Mouse (Mus musculus): ENCODE data around the gene Prkci. TPM values are rescaled to one million over a fixed set of nuclear protein-coding genes. Genes with fewer than 3 reads are reported as not detected.

The Prkci gene
- 33.7 and 38.5 TPM in 2 replicates for polyA plus RNA-seq (2015; fragmentation: Nextera tagmentation; extraction: Ambion mirVana)

DNA sequence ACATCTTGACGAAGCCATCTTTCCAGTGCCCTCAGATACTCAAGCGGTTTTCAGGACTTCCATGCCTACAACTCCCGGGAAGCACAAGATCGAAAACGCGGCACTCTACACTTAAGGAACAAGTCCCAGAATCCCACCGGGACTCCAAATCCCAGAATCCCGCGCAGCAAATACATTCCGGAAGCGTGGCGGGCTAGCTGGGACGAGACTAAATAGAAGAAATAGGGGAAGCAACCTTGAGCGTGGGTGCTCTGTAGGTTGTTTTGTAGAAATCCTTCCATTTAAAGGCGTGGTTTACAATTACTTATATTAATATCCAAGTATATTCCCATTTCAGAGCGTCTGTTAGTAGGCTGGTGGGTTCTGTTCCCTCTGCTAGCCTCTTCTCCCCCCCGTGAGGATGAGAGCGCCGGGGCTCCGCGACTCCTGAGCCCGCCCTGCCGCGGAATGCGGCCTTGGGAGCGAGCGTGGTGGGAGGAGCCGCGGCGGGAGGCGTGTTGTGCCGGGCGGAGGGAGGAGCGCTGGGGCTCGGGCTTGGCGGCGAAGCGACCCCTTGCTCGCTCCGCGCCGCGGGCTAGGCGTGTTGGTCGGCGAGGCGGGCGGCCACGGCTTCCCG, at the start of gene Prkci:
Prkci (plus strand) TSS at position 465 of the 616 bp plus-strand sequence.
- WGBS: 0% methylated on average over 44 of the region's 50 CpGs
- Histone ChIP-seq H3K27ac (peak within 1 kb of the TSS; percentile 81), H3K4me2 (replicated peaks) (peak within 1 kb of the TSS; percentile 51), H3K27me3 (replicated peaks) (no peaks in the 10 kb centered on the region), H3K4me3 (replicated peaks) (peak within 1 kb of the TSS; percentile 92), H3K36me3 (no peaks in the 10 kb centered on the region), H3K9me3 (no peaks in the 10 kb centered on the region), H3K9ac (peak within 1 kb of the TSS; percentile 91), H3K4me1 (replicated peaks) (peaks cover 16% of the 10 kb centered on the region)
- ATAC-seq: peak; percentile 97

GRCm38 (mm10) chr3:30951652-30952051, 43.9 kb upstream of the Prkci start:
- no peak overlapping the region for H3K9ac ChIP-seq
- H3K4me1 ChIP-seq (replicated peaks): no peaks in the 10 kb centered on the region
- H3K4me2 ChIP-seq (replicated peaks): no peak overlapping the region
- no peak overlapping the region for H3K4me3 ChIP-seq (replicated peaks)
- H3K27ac ChIP-seq: no peak overlapping the region
- H3K36me3 ChIP-seq: peaks cover 14% of the 10 kb centered on the region
- no peaks in the 10 kb centered on the region for H3K9me3 ChIP-seq
- no peak for ATAC-seq
- 82% methylated on average over 3 of the region's 3 CpGs for WGBS
- no peaks in the 10 kb centered on the region for H3K27me3 ChIP-seq (replicated peaks)

- Histone ChIP-seq H3K9ac (no peak overlapping the region), H3K4me3 (replicated peaks) (no peak overlapping the region), H3K36me3 (peaks cover 15% of the 10 kb centered on the region), H3K27me3 (replicated peaks) (no peaks in the 10 kb centered on the region), H3K4me2 (replicated peaks) (no peak overlapping the region), H3K27ac (no peak overlapping the region), H3K9me3 (no peaks in the 10 kb centered on the region), H3K4me1 (replicated peaks) (no peaks in the 10 kb centered on the region)
- 0 out of 2 replicates have a peak, but pooled peaks have one; percentile 39 for ATAC-seq
- WGBS: 78% methylated on average over 12 of the region's 12 CpGs
Observed at GRCm38 (mm10) chr3:30952273-30953070, 43.1 kb upstream of the Prkci start.

DNA sequence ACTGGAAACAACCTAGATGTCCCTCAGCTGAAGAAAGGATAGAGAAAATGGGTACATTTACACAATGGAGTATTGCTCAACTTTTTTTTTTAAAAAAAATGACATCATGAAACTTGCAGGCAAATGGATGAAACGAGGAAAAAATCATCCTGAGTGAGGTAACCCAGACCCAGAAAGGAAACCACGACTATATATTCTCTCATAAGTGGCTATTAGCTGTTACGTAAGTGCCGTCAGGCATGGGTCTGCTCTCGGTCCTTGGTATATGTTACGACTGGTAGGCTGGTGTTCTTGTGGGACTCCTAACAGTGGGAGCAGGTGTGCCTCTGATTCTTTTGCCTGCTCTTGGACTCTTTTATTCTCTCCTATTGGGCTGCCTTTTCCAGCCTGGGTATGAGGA, 39.2 kb upstream of the Prkci start:
- Histone ChIP-seq H3K4me2 (replicated peaks) (no peak overlapping the region), H3K9me3 (no peaks in the 10 kb centered on the region), H3K4me1 (replicated peaks) (no peaks in the 10 kb centered on the region), H3K9ac (no peak overlapping the region), H3K36me3 (0 out of 2 replicates have a peak, but pooled peaks cover 7% of the 10 kb centered on the region), H3K27ac (no peak overlapping the region), H3K4me3 (replicated peaks) (no peak overlapping the region), H3K27me3 (replicated peaks) (no peaks in the 10 kb centered on the region)
- ATAC-seq: no peak
- WGBS: 88% methylated on average over 6 of the region's 6 CpGs

DNA sequence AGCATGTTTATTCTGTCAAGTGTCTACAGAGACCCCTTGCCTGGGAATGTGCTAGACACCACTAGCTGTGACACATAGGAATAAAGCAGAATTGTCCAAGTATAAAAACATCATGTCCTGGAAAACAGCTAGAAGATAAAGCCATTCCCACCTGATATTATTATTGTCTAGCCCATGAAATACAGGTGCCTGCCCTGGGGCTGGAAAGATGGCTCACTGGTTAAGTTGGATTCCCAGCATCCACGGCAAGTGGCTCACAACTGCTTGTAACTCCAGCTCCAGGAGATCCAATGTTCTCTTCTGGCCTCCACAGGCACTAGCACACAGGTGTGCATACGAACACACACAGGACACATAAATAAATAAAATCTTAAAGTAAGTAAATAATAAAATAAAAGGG, 36.8 kb upstream of the Prkci start:
- WGBS: 59% methylated on average over 2 of the region's 2 CpGs
- H3K36me3 ChIP-seq: peaks cover 19% of the 10 kb centered on the region
- no peak overlapping the region for H3K27ac ChIP-seq
- H3K9ac ChIP-seq: no peak overlapping the region
- no peaks in the 10 kb centered on the region for H3K4me1 ChIP-seq (replicated peaks)
- no peak overlapping the region for H3K4me2 ChIP-seq (replicated peaks)
- ATAC-seq: no peak
- H3K9me3 ChIP-seq: no peaks in the 10 kb centered on the region
- no peaks in the 10 kb centered on the region for H3K27me3 ChIP-seq (replicated peaks)
- no peak overlapping the region for H3K4me3 ChIP-seq (replicated peaks)

- H3K27me3 ChIP-seq (replicated peaks): no peaks in the 10 kb centered on the region
- H3K27ac ChIP-seq: no peak overlapping the region
- no peaks in the 10 kb centered on the region for H3K9me3 ChIP-seq
- H3K9ac ChIP-seq: no peak overlapping the region
- H3K4me3 ChIP-seq (replicated peaks): no peak overlapping the region
- H3K36me3 ChIP-seq: peaks cover 16% of the 10 kb centered on the region
- no peak overlapping the region for H3K4me2 ChIP-seq (replicated peaks)
- ATAC-seq: peak; percentile 63; the same call in 1 of the 2 replicates
- 74% methylated on average over 7 of the region's 7 CpGs for WGBS
- no peaks in the 10 kb centered on the region for H3K4me1 ChIP-seq (replicated peaks)
Observed at GRCm38 (mm10) chr3:30959868-30960831, 35.4 kb upstream of the Prkci start.

- H3K27me3 ChIP-seq (replicated peaks): no peaks in the 10 kb centered on the region
- no peaks in the 10 kb centered on the region for H3K9me3 ChIP-seq
- WGBS: 90% methylated on average over 4 of the region's 4 CpGs
- H3K4me2 ChIP-seq (replicated peaks): no peak overlapping the region
- H3K36me3 ChIP-seq: peaks cover 12% of the 10 kb centered on the region
- no peak for ATAC-seq
- no peak overlapping the region for H3K4me3 ChIP-seq (replicated peaks)
- no peak overlapping the region for H3K9ac ChIP-seq
- no peak overlapping the region for H3K27ac ChIP-seq
- 0 out of 2 replicates have a peak, but pooled peaks cover under 1% of the 10 kb centered on the region for H3K4me1 ChIP-seq (replicated peaks)
Observed at GRCm38 (mm10) chr3:30963100-30963499, 32.4 kb upstream of the Prkci start.

DNA sequence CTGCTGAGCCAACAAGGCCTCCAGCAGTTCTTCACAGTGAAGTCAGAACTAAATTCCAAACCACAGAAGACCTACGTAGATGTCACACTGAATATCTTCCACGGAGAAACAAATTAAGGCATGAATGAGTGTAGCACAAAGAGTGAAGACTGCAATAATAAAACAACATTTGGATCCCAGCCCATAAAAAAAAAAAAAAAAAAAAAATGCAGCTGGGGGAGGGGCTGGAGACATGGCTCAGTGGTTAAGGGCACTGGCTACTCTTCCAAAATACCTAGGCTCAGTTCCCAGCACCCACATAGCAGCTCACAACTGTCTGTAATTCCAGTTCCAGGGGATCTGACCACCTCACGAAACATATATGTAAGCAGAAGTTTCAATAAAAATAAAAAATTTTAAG, 31.3 kb upstream of the Prkci start:
- no peak overlapping the region for H3K4me3 ChIP-seq (replicated peaks)
- 85% methylated on average over 3 of the region's 3 CpGs for WGBS
- peaks cover 12% of the 10 kb centered on the region for H3K36me3 ChIP-seq
- no peaks in the 10 kb centered on the region for H3K9me3 ChIP-seq
- H3K4me2 ChIP-seq (replicated peaks): no peak overlapping the region
- H3K27ac ChIP-seq: no peak overlapping the region
- no peak for ATAC-seq
- no peaks in the 10 kb centered on the region for H3K27me3 ChIP-seq (replicated peaks)
- no peak overlapping the region for H3K9ac ChIP-seq
- 0 out of 2 replicates have a peak, but pooled peaks cover 3% of the 10 kb centered on the region for H3K4me1 ChIP-seq (replicated peaks)

DNA sequence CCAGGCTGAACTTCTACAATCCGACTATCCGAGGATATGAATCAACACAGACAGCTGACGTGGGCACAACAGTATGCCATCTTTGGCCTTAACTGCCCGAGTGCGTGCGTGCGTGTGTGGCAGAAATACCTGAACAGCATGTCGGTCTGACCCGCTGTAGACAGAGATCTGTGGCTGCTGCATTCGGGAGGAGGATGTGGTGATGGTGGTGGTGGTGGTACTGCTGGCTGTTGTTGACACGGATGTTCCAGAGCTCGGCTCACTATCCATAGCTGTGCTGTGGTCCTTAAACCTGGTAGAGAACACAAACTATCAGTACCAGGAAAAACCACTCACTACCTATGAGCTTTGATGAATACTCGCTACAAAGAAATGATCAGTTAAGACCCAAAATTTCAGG, 29.9 kb upstream of the Prkci start:
- ATAC-seq: no peak
- H3K4me1 ChIP-seq (replicated peaks): 0 out of 2 replicates have a peak, but pooled peaks cover 3% of the 10 kb centered on the region
- no peaks in the 10 kb centered on the region for H3K27me3 ChIP-seq (replicated peaks)
- H3K27ac ChIP-seq: no peak overlapping the region
- H3K4me2 ChIP-seq (replicated peaks): no peak overlapping the region
- H3K36me3 ChIP-seq: peaks cover 12% of the 10 kb centered on the region
- H3K4me3 ChIP-seq (replicated peaks): no peak overlapping the region
- 92% methylated on average over 13 of the region's 13 CpGs for WGBS
- H3K9me3 ChIP-seq: no peaks in the 10 kb centered on the region
- H3K9ac ChIP-seq: no peak overlapping the region

GRCm38 (mm10) chr3:30968531-30969092, 26.9 kb upstream of the Prkci start:
- 1% methylated on average over 54 of the region's 54 CpGs for WGBS

GRCm38 (mm10) chr3:30969104-30969581, 26.4 kb upstream of the Prkci start, which contains the start of gene Phc3:
Gene Phc3, minus strand, starts transcription at chr3:30969415.
- Histone ChIP-seq H3K4me2 (replicated peaks) (peak within 1 kb of the TSS; percentile 59), H3K9me3 (no peaks in the 10 kb centered on the region), H3K27ac (peak within 1 kb of the TSS; percentile 89), H3K9ac (peak within 1 kb of the TSS; percentile 70), H3K27me3 (replicated peaks) (no peaks in the 10 kb centered on the region), H3K4me3 (replicated peaks) (peak within 1 kb of the TSS; percentile 86), H3K4me1 (replicated peaks) (0 out of 2 replicates have a peak, but pooled peaks cover 3% of the 10 kb centered on the region), H3K36me3 (no peaks in the 10 kb centered on the region)
- under 1% methylated on average over 34 of the region's 34 CpGs for WGBS
- ATAC-seq: peak; percentile 92

More at GRCm38 (mm10) chr3:30968531-30969092, 26.9 kb upstream of the Prkci start:
- H3K9me3 ChIP-seq: no peaks in the 10 kb centered on the region
- ATAC-seq: peak; percentile 74
- H3K4me3 ChIP-seq (replicated peaks): peak overlapping the region; percentile 86
- peak overlapping the region; percentile 70 for H3K9ac ChIP-seq
- 0 out of 2 replicates have a peak, but pooled peaks cover 3% of the 10 kb centered on the region for H3K4me1 ChIP-seq (replicated peaks)
- H3K36me3 ChIP-seq: no peaks in the 10 kb centered on the region; the same call in 1 of the 2 replicates
- peak overlapping the region; percentile 59 for H3K4me2 ChIP-seq (replicated peaks)
- peak overlapping the region; percentile 89 for H3K27ac ChIP-seq
- H3K27me3 ChIP-seq (replicated peaks): no peaks in the 10 kb centered on the region
